In the genomic region with DNA sequence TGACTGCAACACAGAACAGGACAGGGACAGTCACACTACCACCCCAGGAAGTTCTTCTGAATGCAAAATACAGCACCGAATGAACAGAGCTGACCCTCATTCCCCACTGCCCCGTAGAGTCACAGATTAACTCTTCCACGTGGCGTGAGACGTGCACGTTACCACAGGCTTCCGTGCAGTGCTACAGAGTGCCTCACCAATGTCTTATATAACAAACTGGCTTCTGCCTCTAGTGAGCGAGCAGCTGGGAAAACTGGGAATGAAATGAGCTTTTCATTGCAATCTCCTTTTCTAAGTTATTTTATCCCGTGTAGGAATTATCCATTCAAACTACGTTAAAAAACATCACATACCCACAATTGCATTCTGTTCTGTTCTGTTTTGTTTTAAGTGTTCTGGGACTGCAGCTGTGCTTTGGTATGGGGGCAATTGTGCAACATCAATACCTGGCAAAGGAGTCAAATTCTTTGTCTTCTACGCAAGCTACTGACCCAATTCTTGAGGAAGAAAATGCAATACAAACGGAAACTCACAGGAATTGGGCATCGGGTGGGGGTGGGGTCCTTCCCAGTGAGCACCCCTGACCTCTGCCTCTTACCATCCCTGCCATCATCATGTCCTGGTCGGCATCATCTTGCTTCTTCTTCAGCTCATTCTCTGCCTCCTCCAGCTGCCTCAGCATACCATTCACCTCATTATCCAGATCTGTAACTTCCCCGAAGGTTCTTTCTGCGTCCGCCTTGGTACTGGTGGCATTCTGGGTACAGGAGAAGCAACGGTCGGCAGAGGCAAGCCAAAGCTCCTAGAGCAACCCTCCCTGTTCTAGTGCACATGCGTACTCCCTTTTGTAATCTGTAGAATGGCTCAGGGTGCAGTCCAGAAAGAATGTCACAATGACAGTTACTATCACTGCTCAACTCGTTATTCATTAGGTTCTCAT, we compare ENCODE assay signal across 12 mouse cellular contexts. TPM values are rescaled to one million over a fixed set of nuclear protein-coding genes. Genes with fewer than 3 reads are reported as not detected.
DNase-seq lines count a peak whose midpoint lies in the region; ATAC-seq and TF ChIP-seq lines count a peak whose summit lies in the region.
"Had no signal": no experiment of that assay in that cellular context is flagged by ENCODE, and none has a peak within 500 bp of the region (broad histone marks: within the 10 kb centered on the region; RNA-seq: fewer than 3 reads in every experiment).

No protein-coding gene starts in this region.

- H3K4me3 ChIP-seq in heart, adult 2 months: no peak overlapping the region
- no peak overlapping the region for H3K4me3 ChIP-seq in C2C12 (ENCODE audit: insufficient read depth, poor library complexity, severe bottlenecking)
- H3K4me3 ChIP-seq in embryonic facial prominence, embryonic 14.5 days (ENCODE audit: low read depth, low read length): no peak overlapping the region
- no peak overlapping the region for H3K4me3 ChIP-seq in left cerebral cortex, adult 2 months
- H3K4me3 ChIP-seq: kidney, embryonic 15.5 days; liver, embryonic 13.5 days; midbrain, embryonic 15.5 days had no signal

- 0 out of 2 replicates have a peak, but pooled peaks have one; percentile 15 for TF ChIP-seq EP300 in heart, adult 2 months (IDR thresholded peaks at IDR 0.05; ENCODE audit: insufficient read depth, low read depth, low read length)

- TF ChIP-seq POLR2A in heart, adult 2 months (IDR thresholded peaks at IDR 0.05; ENCODE audit: insufficient read depth, low read depth, low read length): no peak

- no peaks in the 10 kb centered on the region for H3K79me3 ChIP-seq in C2C12 (ENCODE audit: low read depth)

- H3K4me2 ChIP-seq in embryonic facial prominence, embryonic 14.5 days (ENCODE audit: low read depth, low read length): no peak overlapping the region
- H3K4me2 ChIP-seq: kidney, embryonic 15.5 days; liver, embryonic 13.5 days; midbrain, embryonic 15.5 days had no signal

- no peak for ATAC-seq in embryonic facial prominence, embryonic 14.5 days (ENCODE audit: low read depth)
- ATAC-seq: midbrain, embryonic 15.5 days had no signal

- no peak overlapping the region for H3K9ac ChIP-seq in heart, adult 2 months (ENCODE audit: low read depth, low read length)
- H3K9ac ChIP-seq in embryonic facial prominence, embryonic 14.5 days (ENCODE audit: low read depth, low read length): no peak overlapping the region
- H3K9ac ChIP-seq: kidney, embryonic 15.5 days; liver, embryonic 13.5 days; midbrain, embryonic 15.5 days had no signal

- TF ChIP-seq CTCF in heart, adult 2 months (IDR thresholded peaks at IDR 0.05): no peak
- TF ChIP-seq CTCF in C2C12 (IDR thresholded peaks at IDR 0.05; ENCODE audit: control insufficient read depth, insufficient read depth, insufficient read length): no peak
- no peak for TF ChIP-seq CTCF in left cerebral cortex, adult 2 months (IDR thresholded peaks at IDR 0.05)

- H3K4me1 ChIP-seq in heart, adult 2 months (ENCODE audit: control insufficient read depth, insufficient read depth, low read length): peaks cover 10% of the 10 kb centered on the region
- H3K4me1 ChIP-seq in embryonic facial prominence, embryonic 14.5 days (ENCODE audit: control insufficient read depth, insufficient read depth, low read length): no peaks in the 10 kb centered on the region
- H3K4me1 ChIP-seq: kidney, embryonic 15.5 days; liver, embryonic 13.5 days; midbrain, embryonic 15.5 days had no signal

- WGBS in heart, adult 2 months: 64% methylated on average over 21 of the region's 21 CpGs
- 88% methylated on average over 21 of the region's 21 CpGs for WGBS in embryonic facial prominence, embryonic 14.5 days

- DNase-seq in heart, adult 2 months: peak in 1 of 2 experiments; percentile 38
- no peak for DNase-seq in heart, postnatal 25 days (ENCODE audit: low spot score)
- DNase-seq in embryonic facial prominence, embryonic 14.5 days (ENCODE audit: low spot score): no peak
- peak in 1 of 2 experiments; percentile 31 for DNase-seq in left cerebral cortex, adult 2 months (ENCODE audit: extremely low spot score in 1 of 2, low spot score in 2 of 2)
- no peak for DNase-seq in adrenal gland, postnatal 4 days (ENCODE audit: low spot score in 2 of 2)
- no peak for DNase-seq in spleen, postnatal 4 days (ENCODE audit: low spot score in 2 of 2)
- no peak for DNase-seq in c-Kit-positive CD71-positive TER-119-positive erythroid progenitor cells, embryonic 14.5 days (ENCODE audit: low spot score)
- DNase-seq: cerebellum, adult 11-12 months; liver, embryonic 13.5 days had no signal

- H3K27me3 ChIP-seq in heart, adult 2 months (ENCODE audit: control insufficient read depth, insufficient read depth, low read length): no peaks in the 10 kb centered on the region
- no peaks in the 10 kb centered on the region for H3K27me3 ChIP-seq in C2C12 (ENCODE audit: control insufficient read depth, insufficient read depth, insufficient read length)
- no peaks in the 10 kb centered on the region for H3K27me3 ChIP-seq in embryonic facial prominence, embryonic 14.5 days (replicated peaks; ENCODE audit: control insufficient read depth, insufficient read depth, low read length)
- H3K27me3 ChIP-seq: kidney, embryonic 15.5 days; liver, embryonic 13.5 days; midbrain, embryonic 15.5 days had no signal

- peak overlapping the region; percentile 82 for H3K27ac ChIP-seq in heart, adult 2 months
- H3K27ac ChIP-seq in embryonic facial prominence, embryonic 14.5 days (replicated peaks; ENCODE audit: low read depth, low read length): peak overlapping the region; percentile 25; the same call in 1 of the 2 replicates
- peak overlapping the region; percentile 80 for H3K27ac ChIP-seq in left cerebral cortex, adult 2 months
- H3K27ac ChIP-seq: kidney, embryonic 15.5 days; liver, embryonic 13.5 days; midbrain, embryonic 15.5 days had no signal

- H3K79me2 ChIP-seq in heart, adult 2 months (replicated peaks; ENCODE audit: control insufficient read depth, insufficient read depth, low read length): no peaks in the 10 kb centered on the region; the same call in 1 of the 2 replicates
- H3K79me2 ChIP-seq in C2C12 (ENCODE audit: control insufficient read depth, insufficient read depth): no peaks in the 10 kb centered on the region

- no peaks in the 10 kb centered on the region for H3K9me3 ChIP-seq in embryonic facial prominence, embryonic 14.5 days (ENCODE audit: control insufficient read depth, low read length)
- H3K9me3 ChIP-seq: kidney, embryonic 15.5 days; liver, embryonic 13.5 days; midbrain, embryonic 15.5 days had no signal

- peaks cover 15% of the 10 kb centered on the region for H3K36me3 ChIP-seq in heart, adult 2 months (ENCODE audit: control insufficient read depth, insufficient read depth, low read length)
- peaks cover 91% of the 10 kb centered on the region for H3K36me3 ChIP-seq in C2C12 (ENCODE audit: control insufficient read depth, insufficient read depth)
- peaks cover 80% of the 10 kb centered on the region for H3K36me3 ChIP-seq in embryonic facial prominence, embryonic 14.5 days (ENCODE audit: control insufficient read depth, insufficient read depth, low read length)

- no peak overlapping the region for H3ac ChIP-seq in C2C12 (ENCODE audit: control insufficient read depth, insufficient read length, low read depth)

- intact Hi-C loops in heart, adult 2 months (cut with DNase I): loop anchor here (5.0 kb wide), 2 partner anchors 99 to 106 kb away; partner anchors contain the start of gene Lamc1
- intact Hi-C loops in heart, postnatal 25 days (cut with DNase I): loop anchor here (5.0 kb wide), 1 partner anchor 151 kb away; no protein-coding TSS in a partner anchor
- intact Hi-C loops in left cerebral cortex, adult 2 months (cut with DNase I): loop anchor here (5.0 kb wide), 1 partner anchor 124 kb away; no protein-coding TSS in a partner anchor

TF ChIP-seq in C2C12, 6 proteins besides CTCF, POLR2A, EP300 and RAD21:
- TF ChIP-seq USF1 (IDR thresholded peaks at IDR 0.05; ENCODE audit: low read depth) (no peak), CEBPB (IDR thresholded peaks at IDR 0.05; ENCODE audit: low read depth) (peak; percentile 11), MYOG (IDR thresholded peaks at IDR 0.05; ENCODE audit: control insufficient read depth, extremely low read depth, insufficient read length) (no peak)

RNA-seq across cellular contexts. Expression of gene Lamc2, which starts 39.8 kb away (rescaled TPM):
- 10 to 100 TPM in 1 of 2 experiments, 1 to 10 TPM in 1; 9.3 to 11.8 TPM for total RNA-seq in heart, adult 2 months (2021)
- 1.6 and 2.5 TPM in 2 replicates for polyA plus RNA-seq in heart, adult 2 months (2012; rRNA removed)
- total RNA-seq in heart, postnatal 25 days (2021): 1 to 10 TPM; 8.7 to 9.3 TPM
- polyA plus RNA-seq in C2C12 (2012; fragmentation: generic; extraction: Trizol): 5.4 TPM
- 10.7 and 12.4 TPM in 2 replicates for polyA plus RNA-seq in embryonic facial prominence, embryonic 14.5 days (2014; fragmentation: Nextera tagmentation; extraction: Ambion mirVana)
- total RNA-seq in left cerebral cortex, adult 2 months (2021): 10 to 100 TPM; 12.1 to 12.5 TPM
- total RNA-seq in adrenal gland, postnatal 4 days (2021): 10 to 100 TPM in 1 of 2 experiments, 1 to 10 TPM in 1; 2.5 to 12.3 TPM

Comparison
In these comparisons a context has a peak if more than half of its experiments do, and no peak if none do; other contexts are left out.
1. H3K27ac ChIP-seq: peak in every context shown above with its lines; median percentile 82 in heart, adult 2 months; 80 in left cerebral cortex, adult 2 months; 25 in embryonic facial prominence, embryonic 14.5 days.